Mouse (Mus musculus): ENCODE results near the gene Tlr9.

The Tlr9 gene

GRCm38 (mm10) chr9:106232956-106233355 is 10.6 kb downstream of the Tlr9 start:
- no peak for DNase-seq (ENCODE audit: low read depth, low spot score)

GRCm38 (mm10) chr9:106233953-106234352 is 11.6 kb downstream of the Tlr9 start:
- DNase-seq (ENCODE audit: low read depth, low spot score): no peak

DNA sequence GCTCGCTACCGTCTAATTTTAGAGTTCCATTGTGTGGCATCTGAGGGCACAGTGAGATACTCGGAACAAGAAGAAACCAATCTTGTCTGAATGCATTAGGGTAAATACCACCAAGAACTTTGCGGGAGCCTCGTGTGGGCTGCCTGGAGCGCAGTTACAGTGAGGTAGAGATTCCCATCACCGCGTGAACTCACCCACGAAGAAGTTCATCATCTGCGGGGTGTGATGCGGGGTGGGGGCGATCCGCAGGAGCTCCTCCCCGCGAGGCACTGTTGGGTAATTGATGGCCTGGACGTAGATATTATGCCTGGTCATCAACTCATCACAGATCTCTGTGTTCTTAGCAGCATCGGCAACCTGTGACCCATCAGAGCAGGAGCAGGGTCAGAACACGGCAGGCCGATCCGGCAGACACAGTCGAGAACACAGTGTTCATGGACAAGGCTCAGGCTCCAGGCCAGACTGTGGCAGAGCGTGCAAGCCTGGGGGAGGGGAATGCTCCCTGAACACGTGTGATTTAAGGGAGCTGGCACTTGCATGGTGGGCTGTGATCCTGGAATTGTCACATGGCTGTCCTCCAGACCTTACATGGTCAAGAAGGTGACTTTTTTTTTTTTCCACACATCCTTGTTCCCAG is 12.9 kb downstream of the Tlr9 start:
- DNase-seq (ENCODE audit: low read depth, low spot score): no peak

DNA sequence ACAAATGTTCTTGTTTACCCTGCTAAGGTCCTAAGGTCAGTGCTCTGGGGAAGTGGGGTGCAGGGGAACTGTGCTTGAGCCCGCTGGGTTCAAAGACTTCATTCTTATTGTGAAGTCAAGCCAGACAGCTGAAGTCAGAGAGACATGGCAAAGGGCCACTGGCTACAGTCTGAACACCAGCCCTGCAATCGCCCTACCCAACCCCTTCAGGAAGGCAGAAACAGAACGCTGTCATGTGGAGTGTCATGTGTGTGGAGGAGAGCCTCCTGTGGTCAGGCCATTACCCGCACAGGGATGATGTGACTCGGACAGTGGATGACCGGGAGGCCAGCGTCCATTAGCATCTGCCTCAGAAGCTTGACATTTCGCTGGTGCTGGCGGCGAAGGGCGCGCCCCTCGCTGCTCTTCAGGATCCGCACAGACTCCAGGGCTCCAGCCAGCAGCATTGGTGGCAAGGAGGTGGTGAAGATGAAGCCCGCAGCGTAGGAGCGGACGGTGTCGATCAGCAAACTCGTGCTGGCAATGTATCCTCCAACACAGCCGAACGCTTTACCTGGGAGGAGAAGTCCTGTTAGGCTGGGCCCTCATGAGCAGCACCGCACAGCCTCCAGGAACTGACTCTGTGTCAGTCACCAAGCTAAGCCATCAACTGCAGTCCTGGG is 13.9 kb downstream of the Tlr9 start:
- DNase-seq (ENCODE audit: low read depth, low spot score): no peak

DNA sequence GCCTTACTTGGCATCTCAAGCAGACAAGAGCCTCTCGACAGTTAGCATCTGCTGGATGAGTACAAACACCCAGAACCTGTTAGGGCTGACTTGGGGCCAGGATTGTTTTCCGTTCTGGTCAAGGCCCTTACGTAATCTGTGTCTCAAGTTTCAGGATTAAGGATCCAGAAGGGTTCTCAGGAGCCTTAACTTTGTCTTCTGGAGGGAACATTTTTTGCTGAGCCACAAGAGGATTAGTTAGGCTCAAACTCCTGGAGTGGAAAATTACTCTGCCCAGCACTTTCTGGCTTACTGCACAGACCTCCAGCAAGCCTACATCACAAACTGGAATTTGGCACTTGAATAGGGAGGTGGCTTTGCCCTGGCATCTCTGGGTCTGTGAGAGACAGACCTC is 14.4 kb downstream of the Tlr9 start:
- no peak for DNase-seq (ENCODE audit: low read depth, low spot score)

DNA sequence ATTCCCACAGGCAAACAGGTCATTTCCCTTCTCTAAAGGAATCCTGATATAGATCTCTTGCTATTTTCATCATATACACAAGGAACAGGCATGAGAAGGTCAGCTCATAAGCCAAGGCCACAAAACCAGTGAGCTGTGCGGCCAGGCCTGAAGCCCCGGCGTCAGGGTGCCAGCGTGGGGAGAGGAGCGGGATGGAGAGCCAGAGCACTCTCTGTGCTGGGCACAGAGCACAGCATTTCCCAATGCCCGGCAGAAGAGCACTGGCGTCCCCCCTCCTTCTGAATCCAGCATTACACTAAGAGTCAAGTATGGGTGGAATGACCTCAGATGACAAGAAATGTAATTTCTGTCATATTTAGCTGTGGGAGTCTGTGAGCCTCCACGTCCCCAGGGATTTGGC is 15.0 kb downstream of the Tlr9 start:
- DNase-seq (ENCODE audit: low read depth, low spot score): no peak

GRCm38 (mm10) chr9:106237878-106238277 is 15.5 kb downstream of the Tlr9 start:
- no peak for DNase-seq (ENCODE audit: low read depth, low spot score)

- no peak for DNase-seq (ENCODE audit: low read depth, low spot score)
Measured at GRCm38 (mm10) chr9:106241541-106242164, 19.3 kb downstream of the Tlr9 start.

DNA sequence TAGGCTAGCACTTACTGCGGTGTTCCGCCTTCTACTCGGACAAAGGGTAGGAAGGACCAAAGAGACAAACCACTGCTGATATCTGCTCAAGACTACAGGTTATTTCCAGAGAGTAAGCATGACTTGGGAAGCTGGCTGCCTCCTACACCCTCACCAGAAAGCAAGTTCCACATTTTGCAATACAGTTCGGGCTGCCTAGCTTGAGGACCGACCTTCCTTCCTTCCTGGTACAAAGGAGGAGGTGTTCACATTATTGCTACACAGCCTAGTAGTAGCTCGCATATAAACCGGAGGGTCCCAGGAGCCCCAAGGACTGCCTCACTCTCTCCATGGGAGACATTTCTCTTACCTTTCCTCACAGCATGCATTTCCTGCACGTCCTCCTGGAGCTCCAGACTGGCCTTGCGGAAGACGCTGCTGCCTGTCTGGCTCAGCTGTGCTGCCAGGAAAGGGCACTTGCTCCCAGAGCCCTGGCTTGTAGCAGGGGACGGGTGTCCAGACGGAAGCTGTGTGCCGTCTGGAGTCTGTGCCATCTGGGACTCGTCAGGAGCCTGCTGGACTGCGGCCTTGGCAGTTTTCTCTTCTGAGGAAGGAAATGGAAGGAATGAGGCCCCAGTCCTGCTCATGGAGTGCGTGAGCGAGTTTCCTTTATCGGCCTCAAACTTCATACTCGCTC is 20.6 kb downstream of the Tlr9 start:
- no peak for DNase-seq (ENCODE audit: low read depth, low spot score)

- no peak for DNase-seq (ENCODE audit: low read depth, low spot score)
Measured at GRCm38 (mm10) chr9:106249550-106249949, 27.2 kb downstream of the Tlr9 start.

- DNase-seq (ENCODE audit: low read depth, low spot score): no peak
Measured at GRCm38 (mm10) chr9:106250245-106250644, 27.8 kb downstream of the Tlr9 start.

- DNase-seq (ENCODE audit: low read depth, low spot score): no peak
Measured at GRCm38 (mm10) chr9:106251066-106251465, 28.7 kb downstream of the Tlr9 start.

- no peak for DNase-seq (ENCODE audit: low read depth, low spot score)
Measured at GRCm38 (mm10) chr9:106254001-106254400, 31.6 kb downstream of the Tlr9 start.

- no peak for DNase-seq (ENCODE audit: low read depth, low spot score)
Measured at GRCm38 (mm10) chr9:106258412-106258811, 36.0 kb downstream of the Tlr9 start.

- DNase-seq (ENCODE audit: low read depth, low spot score): no peak
Measured at GRCm38 (mm10) chr9:106258990-106259389, 36.6 kb downstream of the Tlr9 start.

DNA sequence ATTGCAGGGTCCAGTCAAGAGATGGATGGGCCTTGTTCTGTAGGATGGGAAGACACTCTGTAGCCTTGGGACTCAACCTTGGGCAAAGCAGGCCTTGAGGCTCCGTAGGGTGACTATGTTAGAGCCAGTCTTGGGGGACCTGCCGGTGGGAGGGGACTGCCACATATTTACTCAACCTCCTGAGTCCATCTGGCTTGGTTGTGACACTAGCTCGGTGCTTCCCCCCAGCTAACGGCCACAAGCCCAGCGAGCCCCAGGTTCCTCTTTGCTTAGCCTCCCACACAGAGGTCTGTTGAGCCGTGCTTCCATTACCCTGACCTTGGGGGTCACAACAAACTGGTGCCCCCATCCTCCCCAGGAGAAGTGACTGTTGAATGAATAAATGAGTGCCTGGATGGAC is 38.7 kb downstream of the Tlr9 start:
- no peak for DNase-seq (ENCODE audit: low read depth, low spot score)

DNA sequence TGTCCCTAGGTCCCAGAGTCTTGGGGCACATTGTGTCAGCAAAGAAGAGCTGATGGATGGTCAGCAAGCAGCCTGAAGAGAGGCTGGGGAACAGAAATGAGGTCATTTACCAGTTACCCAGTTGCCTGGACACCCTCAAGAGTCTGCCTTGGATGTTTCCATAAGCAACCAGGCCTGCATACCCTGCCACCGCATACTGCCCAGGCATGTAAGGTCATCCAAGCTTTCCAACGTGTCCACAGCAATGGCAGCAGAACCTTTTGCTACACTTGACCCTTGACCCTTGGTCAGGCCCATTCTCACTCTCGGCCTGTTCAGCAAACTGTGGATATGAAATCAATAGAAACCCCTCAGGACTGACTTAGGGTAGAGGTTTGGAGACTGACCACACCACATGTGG is 39.1 kb downstream of the Tlr9 start:
- DNase-seq (ENCODE audit: low read depth, low spot score): no peak

DNA sequence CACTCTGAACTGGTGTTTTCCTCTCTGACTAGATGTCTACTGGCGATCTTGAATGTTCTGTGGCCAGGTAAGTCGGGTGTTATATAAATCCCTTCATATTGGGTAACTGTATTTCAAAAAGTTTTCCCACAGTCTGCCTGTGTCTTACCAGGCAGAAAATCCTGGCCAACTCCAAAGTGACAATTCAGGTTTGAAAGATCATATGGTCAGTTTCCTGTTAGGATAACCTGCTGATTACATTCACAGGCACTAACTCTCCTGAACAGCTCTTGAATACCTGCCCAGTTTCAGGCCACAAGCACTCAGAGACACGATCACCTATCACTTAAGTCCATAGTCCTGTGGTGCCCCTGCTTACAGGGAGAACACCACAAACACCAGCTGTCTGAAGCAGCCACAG is 39.7 kb downstream of the Tlr9 start:
- no peak for DNase-seq (ENCODE audit: low read depth, low spot score)

DNA sequence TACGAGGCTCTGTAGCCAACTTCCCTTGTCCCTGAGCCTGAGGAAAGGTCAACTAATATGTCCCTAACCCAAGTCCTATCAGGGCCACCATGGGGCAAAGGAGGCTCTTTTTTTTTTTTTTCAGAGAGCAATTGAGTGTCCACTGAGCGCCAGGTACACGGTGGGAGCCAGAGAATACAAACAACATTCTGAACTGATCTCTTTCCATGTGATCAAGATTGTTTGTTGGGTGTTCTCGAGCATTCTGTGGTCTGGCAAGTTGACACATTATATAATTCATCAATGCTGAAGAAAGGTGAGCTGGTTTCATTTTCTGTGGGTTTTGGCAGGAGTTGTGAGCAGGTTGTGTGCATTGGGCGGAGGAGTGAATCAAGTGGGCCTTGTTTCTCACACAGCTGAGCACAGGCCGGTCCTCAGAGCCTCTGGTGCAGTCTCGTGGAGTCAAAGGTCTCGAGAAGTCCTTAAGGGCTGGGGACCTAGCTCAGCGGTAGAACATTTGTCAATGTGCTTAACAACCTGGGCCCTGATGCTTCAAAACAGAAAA is 41.1 kb downstream of the Tlr9 start:
- DNase-seq (ENCODE audit: low read depth, low spot score): no peak

DNA sequence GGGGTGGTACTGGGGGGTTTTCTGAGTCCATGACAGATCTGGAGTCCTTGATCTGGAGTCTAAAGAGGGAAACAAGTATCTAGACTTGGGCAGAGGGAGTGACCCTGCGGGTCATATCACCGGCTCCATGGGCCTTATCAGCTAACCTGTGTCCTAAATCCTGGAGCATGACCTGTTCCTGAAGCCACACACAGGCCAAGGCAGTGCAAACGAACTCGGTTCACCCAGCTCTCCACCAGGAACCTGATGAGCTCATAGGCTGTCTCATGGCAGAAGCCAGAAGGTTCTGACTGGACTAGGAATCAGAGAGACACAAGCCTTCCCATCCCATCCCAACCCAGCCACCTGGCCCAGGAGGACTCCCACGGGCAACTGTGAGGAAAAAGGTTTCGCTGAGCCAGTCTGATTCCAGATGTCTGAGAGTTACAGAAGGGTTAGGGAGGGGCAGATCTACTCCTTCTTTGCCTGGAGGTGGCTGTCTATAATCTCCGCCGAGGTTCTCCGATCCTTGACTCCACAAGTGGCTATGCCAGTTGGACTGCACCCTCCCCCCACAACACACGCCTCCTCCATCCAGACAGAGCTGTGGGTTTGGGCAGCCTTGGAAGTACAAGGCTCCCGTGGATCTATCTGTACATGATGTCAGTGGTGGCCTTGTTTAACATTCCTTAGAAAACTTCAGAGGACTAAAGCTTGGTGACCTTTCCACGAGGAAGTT is 43.1 kb downstream of the Tlr9 start:
- no peak for DNase-seq (ENCODE audit: low read depth, low spot score)

- DNase-seq (ENCODE audit: low read depth, low spot score): no peak
Measured at GRCm38 (mm10) chr9:106266936-106267657, 44.7 kb downstream of the Tlr9 start.

Data from WW6 (cell line).